ENCODE assay signal across 10 mouse cellular contexts in genomic region chr12:90915929-90916713, GRCm38 (mm10).
DNase-seq lines count a peak whose midpoint lies in the region; ATAC-seq and TF ChIP-seq lines count a peak whose summit lies in the region.
"Had no signal": no experiment of that assay in that cellular context is flagged by ENCODE, and none has a peak within 500 bp of the region (broad histone marks: within the 10 kb centered on the region; RNA-seq: fewer than 3 reads in every experiment).

No protein-coding gene starts in this region.

- WGBS in hindbrain, embryonic 13.5 days: 58% methylated on average over 11 of the region's 11 CpGs
- WGBS in hindbrain, embryonic 10.5 days: 85% methylated on average over 11 of the region's 11 CpGs
- 81% methylated on average over 11 of the region's 11 CpGs for WGBS in intestine, postnatal 0 days

- no peak overlapping the region for H3K9ac ChIP-seq in hindbrain, embryonic 13.5 days
- H3K9ac ChIP-seq in intestine, postnatal 0 days (ENCODE audit: low read depth, low read length): no peak overlapping the region
- H3K9ac ChIP-seq: liver, embryonic 14.5 days; stomach, embryonic 15.5 days had no signal

- H3K4me2 ChIP-seq in hindbrain, embryonic 13.5 days: no peak overlapping the region
- no peak overlapping the region for H3K4me2 ChIP-seq in intestine, postnatal 0 days (replicated peaks; ENCODE audit: low read depth)
- H3K4me2 ChIP-seq: stomach, embryonic 15.5 days had no signal

- no peaks in the 10 kb centered on the region for H3K9me3 ChIP-seq in hindbrain, embryonic 13.5 days
- H3K9me3 ChIP-seq in hindbrain, embryonic 10.5 days: no peaks in the 10 kb centered on the region
- no peaks in the 10 kb centered on the region for H3K9me3 ChIP-seq in intestine, postnatal 0 days (ENCODE audit: control insufficient read depth)
- H3K9me3 ChIP-seq: stomach, embryonic 15.5 days had no signal

- no peak overlapping the region for H3K27ac ChIP-seq in hindbrain, embryonic 13.5 days
- no peak overlapping the region for H3K27ac ChIP-seq in hindbrain, embryonic 10.5 days
- no peak overlapping the region for H3K27ac ChIP-seq in intestine, postnatal 0 days (ENCODE audit: low read depth, low read length)
- H3K27ac ChIP-seq: liver, embryonic 14.5 days; stomach, embryonic 15.5 days had no signal

- H3K36me3 ChIP-seq in hindbrain, embryonic 13.5 days: no peaks in the 10 kb centered on the region
- H3K36me3 ChIP-seq in hindbrain, embryonic 10.5 days: no peaks in the 10 kb centered on the region
- no peaks in the 10 kb centered on the region for H3K36me3 ChIP-seq in intestine, postnatal 0 days (ENCODE audit: control insufficient read depth, insufficient read depth)
- H3K36me3 ChIP-seq: stomach, embryonic 15.5 days had no signal

- no peak overlapping the region for H3K4me3 ChIP-seq in hindbrain, embryonic 13.5 days
- no peak overlapping the region for H3K4me3 ChIP-seq in hindbrain, embryonic 10.5 days
- H3K4me3 ChIP-seq in intestine, postnatal 0 days (ENCODE audit: low read depth, low read length): no peak overlapping the region
- H3K4me3 ChIP-seq: stomach, embryonic 15.5 days had no signal

- ATAC-seq in hindbrain, embryonic 13.5 days (ENCODE audit: low FRiP score): peak; percentile 90
- ATAC-seq in intestine, postnatal 0 days: no peak

- DNase-seq in hindbrain, embryonic 10.5 days (ENCODE audit: low spot score): no peak
- peak; percentile 29 to 35 for DNase-seq in cerebellum, postnatal 14 days
- DNase-seq in layer of hippocampus, postnatal 10 days (ENCODE audit: low spot score in 2 of 2): peak; percentile 45 to 69
- peak; percentile 27 for DNase-seq in retina, postnatal 7 days (ENCODE audit: low read depth, low spot score)
- no peak for DNase-seq in thymus, adult 18-20 months
- DNase-seq in adrenal gland, adult 18-20 months (ENCODE audit: low spot score in 2 of 2): no peak

- no peaks in the 10 kb centered on the region for H3K27me3 ChIP-seq in hindbrain, embryonic 13.5 days
- H3K27me3 ChIP-seq in hindbrain, embryonic 10.5 days (ENCODE audit: insufficient read depth, poor library complexity, severe bottlenecking): no peaks in the 10 kb centered on the region
- H3K27me3 ChIP-seq in intestine, postnatal 0 days (replicated peaks; ENCODE audit: control insufficient read depth, insufficient read depth, low read length): no peaks in the 10 kb centered on the region
- H3K27me3 ChIP-seq: stomach, embryonic 15.5 days had no signal

- TF ChIP-seq CTCF in intestine, postnatal 0 days (IDR thresholded peaks at IDR 0.05; ENCODE audit: low read depth): no peak

- H3K4me1 ChIP-seq in hindbrain, embryonic 13.5 days (replicated peaks): peaks cover 8% of the 10 kb centered on the region; the same call in 1 of the 2 replicates
- no peaks in the 10 kb centered on the region for H3K4me1 ChIP-seq in hindbrain, embryonic 10.5 days (replicated peaks)
- no peaks in the 10 kb centered on the region for H3K4me1 ChIP-seq in intestine, postnatal 0 days (replicated peaks; ENCODE audit: control insufficient read depth, insufficient read depth, low read length)
- H3K4me1 ChIP-seq: stomach, embryonic 15.5 days had no signal

Comparison
In these comparisons a context has a peak if more than half of its experiments do, and no peak if none do; other contexts are left out.
1. DNase-seq: peak in cerebellum, postnatal 14 days (2 of 2), layer of hippocampus, postnatal 10 days (2 of 2) and retina, postnatal 7 days (single experiment); none in hindbrain, embryonic 10.5 days (single experiment), thymus, adult 18-20 months (0 of 2) and adrenal gland, adult 18-20 months (0 of 2).